Mouse (Mus musculus) left cerebral cortex, postnatal 25 days (tissue): ENCODE data around the gene Osbpl11. TPM values are rescaled to one million over a fixed set of nuclear protein-coding genes. Genes with fewer than 3 reads are reported as not detected.

Experiments used
- DNase-seq, 2 experiments: peaks; one replicate each; pipeline ENCODE4 v3.0.0; 2022; ENCODE audit warnings: low spot score in 2 of 2, mixed read lengths in 1 of 2
- intact Hi-C: fragments of 180-260 bp; cut with DNase I; formaldehyde crosslinking; loops from one replicate; pipeline ENCODE4 v1.15.1; 2025
- total RNA-seq, 2 experiments: library from RNA; stranded (reverse); gene quantifications; 2 replicates each; pipeline ENCODE4 v1.2.3; 2021

The Osbpl11 gene
- total RNA-seq, 2 experiments from 2014 or later = 15.3 to 15.8 TPM

DNA sequence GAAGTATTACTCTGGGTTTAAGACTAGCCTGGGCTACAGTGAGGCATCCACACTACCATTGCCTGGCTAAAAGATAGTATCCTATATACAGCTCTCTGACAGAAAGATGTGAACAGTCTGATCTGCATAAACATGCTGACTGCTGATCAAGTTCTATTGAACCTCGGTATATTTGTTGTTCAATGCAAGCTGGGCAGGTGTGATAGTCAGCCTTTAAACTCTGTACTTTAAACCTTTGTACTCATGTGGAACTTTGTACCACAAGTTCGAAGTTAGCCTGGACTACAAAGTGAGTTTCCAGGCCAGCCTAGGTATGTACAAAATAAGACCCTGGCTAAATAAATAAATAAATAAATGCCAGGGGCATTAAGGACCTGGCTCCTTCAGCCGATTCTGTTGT is 37.6 kb downstream of the Osbpl11 start:
- intact Hi-C loops = no loop called here
- no peak for DNase-seq

DNA sequence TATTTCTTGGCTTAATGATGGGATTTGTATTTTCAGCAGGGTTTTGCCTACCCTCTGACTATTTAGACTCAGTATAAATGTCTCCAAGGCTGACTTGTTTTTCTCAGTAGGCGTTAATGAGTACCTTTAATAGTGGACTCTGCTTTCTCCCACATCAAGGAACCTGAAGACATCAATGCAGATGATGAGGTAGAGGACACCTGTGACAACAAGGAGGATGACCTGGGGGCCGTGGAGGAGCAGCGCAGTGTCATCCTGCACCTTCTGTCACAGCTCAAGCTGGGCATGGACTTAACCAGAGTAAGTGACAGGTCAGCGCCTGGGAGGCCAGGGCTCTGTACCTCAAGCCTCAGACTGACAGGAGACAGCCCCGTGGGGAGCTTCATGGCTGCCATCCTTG is 39.5 kb downstream of the Osbpl11 start:
- intact Hi-C loops = no loop called here
- no peak for DNase-seq

DNA sequence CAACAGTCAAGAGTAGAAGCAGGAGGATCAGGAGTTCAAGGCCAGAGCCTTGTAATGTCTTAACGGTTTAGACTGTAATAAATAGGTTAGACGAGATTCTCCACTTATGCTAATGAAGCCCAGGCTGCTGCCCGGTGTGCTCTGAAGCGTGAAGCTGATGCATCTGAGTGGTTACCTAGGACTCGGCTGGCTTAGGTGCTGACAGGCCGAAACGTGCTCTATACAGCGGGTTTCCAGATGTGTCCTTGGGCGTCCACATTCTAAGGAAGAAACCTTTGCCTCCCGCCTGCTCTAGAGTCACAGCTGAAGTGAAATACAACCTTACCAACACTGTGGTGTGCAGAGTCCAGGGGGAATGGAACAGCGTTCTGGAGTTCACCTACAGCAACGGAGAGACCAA is 49.3 kb downstream of the Osbpl11 start:
- intact Hi-C loops = no loop called here

DNA sequence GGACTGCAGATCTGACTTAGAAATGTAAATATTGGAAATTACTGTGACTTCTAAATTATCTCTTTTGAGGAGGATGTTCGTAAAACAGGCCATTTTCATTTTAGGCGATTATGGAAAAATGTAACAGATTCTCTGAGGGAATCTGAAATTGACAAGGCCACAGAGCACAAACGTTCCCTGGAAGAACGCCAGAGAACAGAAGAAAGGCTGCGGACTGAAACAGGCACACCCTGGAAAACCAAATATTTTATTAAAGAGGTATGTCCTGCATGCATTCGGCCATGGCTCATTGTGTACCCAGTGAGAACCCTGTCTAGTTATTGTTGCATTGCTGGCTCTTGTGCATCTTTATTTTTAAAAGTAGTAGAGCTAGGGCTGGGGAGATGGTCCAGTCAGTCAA is 51.3 kb downstream of the Osbpl11 start:
- no peak for DNase-seq
- intact Hi-C loops = no loop called here

More for the DNA sequence above, 49.3 kb downstream of the Osbpl11 start:
- DNase-seq = no peak

DNA sequence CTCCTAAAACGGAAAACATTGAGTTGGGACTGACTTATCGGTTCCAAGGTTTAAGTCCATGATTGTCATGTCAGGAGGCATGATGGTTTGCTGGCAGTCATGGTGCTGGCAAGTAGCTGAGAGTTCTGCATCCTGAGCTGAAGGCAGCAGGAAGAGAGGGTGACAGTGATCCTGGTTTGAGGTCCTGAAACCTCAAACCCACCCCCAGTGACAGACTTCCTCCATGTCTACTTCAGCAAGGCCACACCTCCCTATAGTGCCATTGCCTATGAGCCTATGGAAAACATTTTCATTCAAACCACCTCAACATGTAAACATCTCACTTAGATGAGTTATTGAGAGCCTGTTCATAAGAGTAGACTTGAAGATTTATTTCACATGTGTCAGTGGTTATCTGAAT is 54.4 kb downstream of the Osbpl11 start:
- no peak for DNase-seq
- intact Hi-C loops = no loop called here

DNA sequence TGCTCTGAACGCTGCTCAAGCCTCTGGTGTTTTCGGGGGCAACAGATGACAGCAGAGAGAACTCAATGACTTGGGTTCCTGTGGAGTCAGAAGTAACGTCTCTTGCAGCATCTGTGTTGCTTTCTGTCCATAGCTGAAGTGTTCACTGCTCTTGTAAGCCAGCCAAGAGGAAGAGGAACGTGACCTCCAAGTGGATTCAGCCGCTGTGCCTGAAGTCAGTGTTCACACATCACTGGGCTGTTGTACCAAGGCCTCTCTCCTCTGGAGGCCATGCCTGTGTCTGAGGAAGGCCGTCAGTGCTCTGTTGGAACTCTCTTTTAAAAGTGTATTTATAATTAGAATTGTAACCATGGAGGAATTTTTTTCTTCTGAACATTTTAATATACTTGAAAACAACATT is 57.2 kb downstream of the Osbpl11 start:
- intact Hi-C loops = no loop called here
- DNase-seq = no peak

DNA sequence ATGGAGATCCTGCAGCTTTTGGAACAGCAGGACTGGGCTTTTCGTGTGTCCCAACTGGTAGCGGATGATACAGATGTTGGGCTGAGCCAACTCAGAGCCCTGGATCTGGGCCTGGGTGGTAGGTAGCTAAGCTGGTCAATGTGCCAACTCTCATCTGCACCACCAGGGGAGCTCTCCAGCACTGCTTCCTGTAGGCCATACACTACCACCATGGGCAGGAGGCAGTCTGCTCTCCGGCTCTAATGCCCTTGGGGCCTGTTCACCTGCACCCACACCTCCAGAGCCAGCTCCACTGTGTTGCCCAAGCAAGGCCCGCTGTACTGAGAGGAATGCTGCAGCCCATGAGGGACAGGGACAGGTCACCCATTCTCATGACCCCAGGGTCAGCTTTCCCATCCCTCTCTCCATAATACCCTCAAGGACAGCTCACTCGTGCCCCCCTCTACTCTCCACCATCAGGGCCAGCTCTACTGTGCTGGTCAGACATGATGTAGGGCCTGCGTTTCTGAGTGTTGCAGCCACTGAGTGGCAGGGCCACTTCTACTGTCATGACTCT is 59.3 kb downstream of the Osbpl11 start:
- no peak for DNase-seq
- intact Hi-C loops = no loop called here

DNA sequence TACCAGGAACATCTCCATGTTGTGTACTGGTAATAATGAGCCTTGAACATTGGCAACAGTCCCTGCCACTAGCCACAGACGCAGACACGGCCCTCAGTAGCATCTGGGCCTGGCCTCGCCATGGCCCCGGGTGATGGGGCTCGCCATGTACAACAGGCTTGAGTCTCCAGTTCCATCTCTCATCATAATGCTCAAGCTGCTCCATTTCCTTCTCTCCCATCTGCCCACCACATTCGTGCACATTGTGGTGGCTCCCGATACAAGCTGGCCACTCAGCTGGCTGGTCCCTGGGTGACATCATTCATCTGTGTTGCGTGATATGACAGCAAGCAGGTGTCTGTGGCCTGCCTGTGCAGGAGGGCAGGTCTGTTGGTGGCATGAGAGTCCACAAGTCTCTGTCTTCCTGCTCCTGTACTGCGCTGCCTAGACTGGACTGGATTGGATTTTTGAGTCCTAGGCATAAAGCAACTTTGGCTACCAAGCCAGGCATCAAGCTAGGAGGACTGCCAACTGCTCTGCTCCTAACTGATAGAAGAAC is 60.1 kb downstream of the Osbpl11 start:
- DNase-seq = no peak
- intact Hi-C loops = no loop called here

DNA sequence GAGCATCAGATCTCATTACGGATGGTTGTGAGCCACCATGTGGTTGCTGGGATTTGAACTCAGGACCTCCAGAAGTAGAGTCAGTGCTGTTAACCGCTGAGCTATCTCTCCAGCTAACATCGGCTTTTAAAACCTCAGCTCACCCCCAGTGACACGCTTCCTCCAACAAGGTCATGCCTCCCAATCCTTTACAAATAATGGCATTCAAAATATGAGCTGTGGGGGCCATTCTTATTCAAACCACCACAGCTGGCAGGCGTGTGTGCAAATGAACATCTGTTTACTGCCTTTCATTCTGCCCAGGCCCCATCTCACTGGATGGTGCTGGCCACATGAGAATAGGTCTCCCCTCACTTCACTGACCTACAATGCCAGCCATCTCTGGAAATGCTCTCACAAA is 61.7 kb downstream of the Osbpl11 start:
- intact Hi-C loops = no loop called here
- DNase-seq = no peak

DNA sequence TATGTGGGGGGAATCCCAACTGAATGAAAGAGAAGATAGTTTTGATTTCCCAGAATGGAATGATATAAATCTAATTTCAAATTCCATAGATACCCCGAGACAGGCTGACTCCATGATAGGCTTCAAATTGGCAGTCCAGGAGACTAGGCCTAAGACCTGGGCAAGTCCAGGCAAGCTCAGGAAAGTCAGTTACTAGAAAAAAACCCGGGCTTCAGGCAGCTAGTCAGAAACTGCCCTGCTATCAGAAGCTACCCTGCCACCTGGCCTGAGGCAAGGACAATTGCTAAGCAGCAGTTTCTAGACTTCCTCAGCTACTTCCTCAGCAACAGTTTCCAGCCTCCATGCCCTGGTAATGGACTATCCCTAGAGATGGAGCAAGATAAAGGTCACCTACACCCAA is 62.1 kb downstream of the Osbpl11 start:
- DNase-seq = no peak
- intact Hi-C loops = no loop called here

DNA sequence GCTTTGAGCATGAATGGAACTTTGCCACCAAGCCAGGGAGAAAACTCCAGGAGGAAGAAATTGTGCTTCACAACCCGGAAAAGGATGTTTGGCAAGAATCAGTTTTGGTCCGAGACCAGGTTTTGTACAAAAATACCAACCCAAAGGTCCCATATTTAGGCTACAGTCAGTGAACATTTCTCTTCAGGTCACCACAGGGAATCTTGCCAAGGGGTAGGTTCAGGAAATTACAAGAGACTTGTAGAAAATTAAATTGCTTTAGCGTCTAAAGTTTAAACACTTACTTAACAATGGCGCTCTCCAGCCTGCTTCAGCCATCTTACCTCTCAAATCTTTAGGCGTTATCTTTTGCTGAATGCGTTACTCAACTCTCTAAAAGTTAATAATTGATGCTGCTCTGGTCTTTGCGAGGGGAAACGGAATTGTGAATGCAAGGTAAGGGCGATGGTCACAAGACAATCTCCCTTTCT is 65.8 kb downstream of the Osbpl11 start:
- DNase-seq = peak in 1 of 2 experiments; percentile 10
- intact Hi-C loops = no loop called here

DNA sequence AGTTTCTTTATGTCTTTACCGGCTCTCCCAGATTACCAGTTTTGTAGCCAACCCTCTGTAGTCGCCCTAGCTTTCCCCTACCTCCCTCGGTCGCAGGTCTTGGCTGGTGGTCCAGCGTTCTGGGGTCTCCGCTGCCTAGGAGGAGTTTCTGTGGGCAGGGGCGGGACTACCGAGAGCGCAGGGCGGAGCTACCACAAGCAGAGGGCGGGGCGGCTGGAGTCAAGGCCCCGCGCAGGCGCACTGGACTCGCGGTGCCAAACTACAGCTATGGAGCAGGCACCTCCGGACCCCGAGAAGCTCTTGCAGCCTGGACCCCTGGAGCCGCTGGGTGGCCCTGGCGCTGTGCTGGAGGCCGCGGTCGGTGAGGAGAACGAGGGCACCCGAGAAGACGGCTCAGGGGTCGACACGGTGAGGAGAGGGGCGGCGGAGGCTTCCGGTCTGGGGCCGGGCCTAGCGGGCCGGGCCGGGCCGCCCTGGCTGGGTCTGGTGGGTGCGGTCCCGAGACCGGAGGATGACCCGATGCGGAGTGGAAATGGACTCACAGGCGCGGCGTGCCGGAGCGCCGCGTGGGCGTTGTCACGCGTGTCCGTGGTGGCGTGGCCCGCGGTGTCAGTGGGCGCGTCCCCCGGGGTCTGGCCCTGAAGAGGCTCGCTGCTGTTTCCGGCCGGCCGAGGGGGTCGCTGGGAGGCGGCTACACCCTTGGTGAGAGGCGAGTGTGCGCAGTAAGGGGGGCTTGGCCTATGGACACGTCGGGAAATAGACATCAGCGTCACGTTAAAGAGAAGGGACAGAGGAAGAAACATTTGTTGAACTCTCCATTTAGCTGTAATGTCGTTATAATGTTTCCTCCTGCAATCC is 66.6 kb downstream of the Osbpl11 start, which contains the start of gene Snx4:
Snx4 (plus strand) TSS at position 249 of the 858 bp plus-strand sequence.
- intact Hi-C loops = no loop called here
- DNase-seq = peak; percentile 93

DNA sequence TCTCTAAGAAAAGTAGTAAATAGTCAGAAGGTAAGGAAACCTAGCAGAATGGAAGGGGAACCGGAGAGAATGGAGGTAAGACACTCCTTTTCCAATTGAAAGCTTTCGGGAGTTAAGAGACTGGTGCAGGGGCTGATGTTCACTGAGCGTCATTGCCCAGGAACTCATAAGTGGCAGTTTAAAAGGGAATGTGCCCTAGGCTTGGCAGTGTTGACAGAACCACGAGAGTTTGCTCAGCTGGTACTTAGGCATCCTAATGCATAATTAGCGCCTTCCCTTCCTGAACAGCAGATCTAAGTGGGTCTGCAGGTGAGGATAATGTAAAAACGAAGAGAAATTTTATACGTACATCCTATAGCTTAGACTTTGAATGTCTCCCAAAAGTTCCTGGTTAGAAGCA is 70.7 kb downstream of the Osbpl11 start:
- no peak for DNase-seq
- intact Hi-C loops = no loop called here

DNA sequence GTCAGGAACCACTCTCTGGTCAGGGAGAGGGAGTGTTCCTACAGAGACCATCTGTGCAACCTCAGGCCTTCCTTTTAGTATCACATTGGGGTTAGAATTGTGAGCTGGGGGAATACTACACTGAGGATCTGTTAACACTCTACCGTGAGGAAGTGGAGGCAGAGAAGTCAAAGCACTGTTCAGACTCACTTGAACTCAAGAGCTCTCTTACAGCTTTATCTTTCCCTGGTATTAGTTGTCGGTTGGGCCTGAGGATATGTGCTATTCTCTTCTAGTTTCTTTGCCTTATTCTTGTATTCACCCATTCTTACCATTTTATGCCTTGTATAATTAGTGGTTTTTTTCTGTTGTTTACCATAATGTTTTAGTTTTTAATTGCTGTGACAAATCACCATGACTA is 73.7 kb downstream of the Osbpl11 start:
- no peak for DNase-seq
- intact Hi-C loops = no loop called here

DNA sequence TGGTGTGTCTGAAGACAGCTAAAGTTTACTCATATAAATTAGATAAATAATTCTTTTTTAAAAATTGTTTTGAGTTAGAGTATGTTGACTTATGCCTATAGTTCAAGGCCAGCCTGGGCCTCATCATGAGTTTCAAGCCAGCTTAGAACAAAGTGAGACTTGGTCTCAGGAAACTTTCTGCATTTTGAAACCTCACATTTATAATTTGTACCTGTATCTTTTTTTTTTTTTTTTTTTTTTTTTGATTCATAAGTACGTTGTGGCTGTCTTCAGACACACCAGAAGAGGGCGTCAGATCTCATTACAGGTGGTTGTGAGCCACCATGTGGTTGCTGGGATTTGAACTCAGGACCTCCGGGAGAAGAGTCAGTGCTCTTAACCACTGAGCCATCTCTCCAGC is 75.0 kb downstream of the Osbpl11 start:
- intact Hi-C loops = no loop called here
- no peak for DNase-seq

DNA sequence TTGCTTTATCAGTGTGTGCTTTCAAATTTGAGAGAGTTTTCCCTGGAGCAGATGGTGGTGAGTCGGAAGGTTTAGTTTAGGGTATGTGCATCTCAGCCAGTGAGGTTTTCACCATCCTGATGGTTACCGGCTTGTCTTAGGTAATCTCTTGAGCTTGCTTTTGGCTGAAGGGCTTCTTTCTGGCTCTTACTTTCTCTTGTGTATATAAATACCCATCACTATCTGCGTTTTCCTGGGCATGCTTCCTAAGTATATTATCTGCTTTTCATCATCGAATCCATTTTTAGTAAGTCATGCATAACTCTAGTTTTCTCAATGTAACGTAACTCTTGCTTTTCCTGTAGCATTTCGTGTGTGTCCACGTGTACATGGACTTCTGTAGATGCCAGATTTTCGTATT is 76.0 kb downstream of the Osbpl11 start:
- peak in 1 of 2 experiments; percentile 58 for DNase-seq
- intact Hi-C loops = no loop called here

DNA sequence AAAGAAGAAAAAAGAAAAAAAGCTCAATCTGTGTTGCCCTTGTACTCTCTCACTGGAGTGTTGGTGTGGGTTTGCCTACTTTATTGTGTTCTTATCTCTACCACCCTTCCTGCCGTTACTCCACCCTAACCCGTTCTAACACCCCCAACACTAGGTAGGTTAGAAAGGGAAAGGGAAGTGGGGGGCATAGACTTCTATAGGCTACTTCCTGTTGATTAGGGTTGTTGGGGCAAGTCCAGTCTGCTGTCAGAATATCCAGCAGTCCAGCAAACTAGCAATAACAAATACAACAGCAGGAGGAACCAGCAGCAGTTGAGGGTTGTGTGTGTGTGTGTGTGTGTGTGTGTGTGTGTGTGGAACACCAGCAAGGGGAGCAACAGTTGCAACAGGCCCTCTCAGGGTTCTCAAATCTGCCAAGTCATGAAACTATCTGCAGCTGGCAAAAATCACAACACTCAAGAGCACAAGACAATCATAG is 76.8 kb downstream of the Osbpl11 start:
- intact Hi-C loops = no loop called here

DNA sequence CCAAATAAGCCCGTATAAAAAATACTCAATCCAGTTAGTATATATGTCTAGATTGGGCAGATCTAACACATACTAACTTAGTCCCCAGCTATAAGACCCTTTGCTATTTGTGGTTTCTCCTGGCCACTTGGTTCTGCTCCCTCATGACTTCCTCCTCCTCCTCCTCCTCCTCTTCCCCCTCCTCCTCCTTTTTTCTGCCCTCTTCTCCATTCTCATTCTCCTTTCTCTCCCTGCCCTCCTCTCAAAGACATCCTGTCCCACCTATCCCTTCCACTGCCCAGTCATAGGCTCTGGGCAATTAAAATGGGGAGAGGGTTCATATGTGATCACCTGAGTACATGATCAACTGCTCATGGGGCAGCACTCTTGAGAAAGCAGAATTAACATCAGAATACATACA is 77.2 kb downstream of the Osbpl11 start:
- no peak for DNase-seq
- intact Hi-C loops = no loop called here

More for the DNA sequence above, 76.8 kb downstream of the Osbpl11 start:
- DNase-seq = no peak

DNA sequence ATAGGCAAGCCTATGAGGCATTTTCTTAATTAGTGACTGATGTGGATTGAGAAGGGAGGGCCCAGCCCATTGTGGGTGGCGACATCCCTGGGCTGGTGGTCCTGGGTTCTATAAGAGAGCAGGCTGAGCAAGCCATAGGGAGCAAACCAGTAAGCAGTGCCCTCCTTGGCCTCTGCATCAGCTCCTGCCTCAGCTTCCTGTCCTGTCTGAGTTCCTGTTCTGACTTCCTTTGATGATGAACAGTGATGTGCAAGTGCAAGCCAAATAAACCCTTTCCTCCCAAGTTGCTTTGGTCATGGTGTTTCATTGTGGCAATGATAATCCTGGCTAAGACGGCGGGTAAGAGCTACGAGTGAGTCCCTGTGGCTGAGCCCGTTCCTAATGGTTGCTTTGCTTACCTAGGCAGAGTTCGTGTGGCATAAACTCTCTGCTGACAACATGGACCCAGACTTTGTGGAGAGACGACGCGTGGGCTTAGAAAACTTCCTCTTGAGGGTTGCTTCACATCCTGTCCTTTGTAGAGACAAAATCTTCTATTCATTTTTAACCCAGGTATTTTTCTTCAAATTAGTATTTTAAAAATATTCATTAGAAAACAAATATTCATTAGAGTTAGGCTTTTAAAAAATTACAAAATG is 82.9 kb downstream of the Osbpl11 start:
- intact Hi-C loops = no loop called here
- DNase-seq = no peak

DNA sequence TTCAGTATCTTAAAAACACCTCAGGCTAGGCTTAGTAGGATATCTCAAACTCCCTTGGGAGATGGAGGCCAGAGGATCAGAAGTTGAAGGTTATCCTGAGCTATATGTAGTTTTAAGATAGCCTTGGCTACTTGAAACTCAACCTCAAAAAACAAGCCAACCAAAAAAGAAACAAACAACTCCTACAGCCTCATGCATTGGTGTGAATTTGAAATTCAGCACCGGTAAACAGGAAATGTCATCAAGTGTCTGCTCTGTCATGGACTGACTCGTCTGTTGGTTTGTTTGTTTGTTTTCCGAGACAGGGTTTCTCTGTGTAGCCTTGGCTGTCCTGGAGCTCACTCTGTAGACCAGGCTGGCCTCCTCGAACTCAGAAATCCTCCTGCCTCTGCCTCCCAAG is 87.0 kb downstream of the Osbpl11 start:
- intact Hi-C loops = no loop called here
- no peak for DNase-seq
